Mouse (Mus musculus): ENCODE measurements around the gene Fam76b. TPM values are rescaled to one million over a fixed set of nuclear protein-coding genes. Genes with fewer than 3 reads are reported as not detected.

The Fam76b gene
- total RNA-seq, 2 experiments from 2014 or later = 92.6 to 110 TPM

Other genes starting within 250 kb of the Fam76b start
- 11.7 and 12.6 TPM in 2 replicates for gene Mtmr2, start 79.3 kb upstream of the Fam76b start, total RNA-seq (2015; ENCODE audit: low replicate concordance)
- gene Mtmr2, start 79.3 kb upstream of the Fam76b start, total RNA-seq (2017; ENCODE audit: low replicate concordance) = 8.4 and 12.5 TPM in 2 replicates
- 145 and 147 TPM in 2 replicates for gene Cep57, start 609 bp upstream of the Fam76b start, total RNA-seq (2015; ENCODE audit: low replicate concordance)
- gene Cep57, start 609 bp upstream of the Fam76b start, total RNA-seq (2017; ENCODE audit: low replicate concordance) = 177 and 229 TPM in 2 replicates